Mouse (Mus musculus): ENCODE results near the gene Gm20855. TPM values are rescaled to one million over a fixed set of nuclear protein-coding genes. Genes with fewer than 3 reads are reported as not detected.
"Not testable (repeated sequence)": the region's sequence is repeated elsewhere in the genome, so short reads cannot be mapped to it uniquely, and the experiment has no call there.

Gm20855 gene
- not detected in 2 replicates for total RNA-seq (2012; rRNA removed)
- not detected in 2 replicates for total RNA-seq (2014; rRNA removed)
- not detected in 2 replicates for polyA plus RNA-seq (2012; ENCODE audit: insufficient read length, low read depth)

DNA sequence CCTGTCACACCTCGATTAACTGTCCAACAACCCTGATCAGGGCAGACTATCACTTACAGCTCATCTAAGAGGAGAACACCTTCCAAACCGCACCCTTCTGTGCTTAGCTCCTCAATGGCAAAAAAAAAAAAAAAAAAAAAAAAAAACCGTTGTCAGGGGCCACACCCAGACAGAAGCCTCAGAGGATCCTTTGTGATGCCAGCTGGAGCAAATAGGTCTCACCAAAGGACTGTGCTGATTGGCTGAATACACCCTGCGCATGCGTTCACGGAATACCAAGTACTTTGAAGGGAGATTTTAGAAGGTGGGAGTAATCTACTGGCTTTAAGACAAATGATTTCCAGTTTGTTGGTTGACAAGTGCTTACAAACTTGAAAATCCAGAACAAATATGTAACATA lies at the start of gene Gm20855:
TSS of gene Gm20855 (minus strand) at position 101 of the 400 bp plus-strand sequence.
- dilution Hi-C loops (cut with MboI; ENCODE audit: extremely low pct_ligation_motif_present, extremely low pct_unique_long_range_greater_than_20kb, low sequenced_read_pairs); H3K4me2 ChIP-seq (ENCODE audit: insufficient read depth, low read depth, poor library complexity, severe bottlenecking); H3K9me3 ChIP-seq (replicated peaks; ENCODE audit: low read length); in situ Hi-C loops (cut with MboI; ENCODE audit: low pct_ligation_motif_present, low pct_unique_long_range_greater_than_20kb, low sequenced_read_pairs); H3K27ac ChIP-seq (ENCODE audit: insufficient read depth, low read depth); H3K4me1 ChIP-seq (ENCODE audit: control insufficient read depth in 1 of 2, insufficient read depth in 2 of 2); H3K36me3 ChIP-seq (replicated peaks in 1 of 2; ENCODE audit: control insufficient read depth in 1 of 2, insufficient read depth in 1 of 2, low read length in 1 of 2); H3K4me3 ChIP-seq (replicated peaks in 1 of 3; ENCODE audit: low read depth in 2 of 3, low read length in 2 of 3, poor library complexity in 1 of 3); H3K79me2 ChIP-seq (replicated peaks; ENCODE audit: control insufficient read depth, extremely low read depth, insufficient read depth, poor library complexity, severe bottlenecking); H3K27me3 ChIP-seq (replicated peaks); H3K9ac ChIP-seq (ENCODE audit: insufficient read depth, low read depth); DNase-seq (ENCODE audit: extremely low read depth): not testable (repeated sequence)

Data from CH12.LX (cell line).